Comparison of ENCODE assay signal across 20 mouse cellular contexts in the genomic region with DNA sequence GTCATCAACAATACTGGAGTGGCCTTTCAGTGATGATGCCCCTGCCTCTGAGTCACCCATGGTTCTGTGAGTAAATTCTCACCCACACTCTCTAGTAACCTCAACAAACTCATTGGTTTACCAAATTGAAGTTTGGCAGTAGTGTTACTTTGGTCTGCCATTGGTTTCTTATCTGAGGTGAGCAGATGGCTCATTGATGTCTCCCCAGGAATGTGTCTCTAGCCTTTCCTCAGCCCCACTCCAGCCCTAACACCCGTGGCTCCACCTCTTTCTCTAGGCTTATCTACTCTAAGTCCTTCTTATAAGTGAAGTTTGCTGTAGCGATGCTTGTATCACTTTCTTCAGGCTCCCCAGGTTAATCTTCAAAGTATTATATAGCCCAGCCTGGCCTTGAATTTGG. TPM values are rescaled to one million over a fixed set of nuclear protein-coding genes. Genes with fewer than 3 reads are reported as not detected.
DNase-seq lines count a peak whose midpoint lies in the region; ATAC-seq lines count a peak whose summit lies in the region.
"Had no signal": no experiment of that assay in that cellular context is flagged by ENCODE, and none has a peak within 500 bp of the region (broad histone marks: within the 10 kb centered on the region; RNA-seq: fewer than 3 reads in every experiment).

No protein-coding gene starts in this region.

- H3K4me3 ChIP-seq in intestine, embryonic 16.5 days (ENCODE audit: low read length), result no peak overlapping the region
- H3K4me3 ChIP-seq: embryonic facial prominence, embryonic 15.5 days; forebrain, embryonic 15.5 days; heart, embryonic 10.5 days; hindbrain, embryonic 13.5 days had no signal

- no peaks in the 10 kb centered on the region for H3K4me1 ChIP-seq in intestine, embryonic 16.5 days (ENCODE audit: control insufficient read depth, insufficient read depth, low read length)
- H3K4me1 ChIP-seq: embryonic facial prominence, embryonic 15.5 days; forebrain, embryonic 15.5 days; heart, embryonic 10.5 days; hindbrain, embryonic 13.5 days had no signal

- WGBS in intestine, embryonic 16.5 days, result 51% methylated on average over 2 of the region's 2 CpGs

- peak; percentile 26 for DNase-seq in right cerebral cortex, adult 18-20 months
- no peak for DNase-seq in right cerebral cortex, postnatal 14 days
- DNase-seq in Muller cell, postnatal 12 days (ENCODE audit: inconsistent ontology term), result peak; percentile 28
- no peak for DNase-seq in thymus, postnatal 0 days (ENCODE audit: low spot score)
- DNase-seq: adrenal gland, postnatal 10 days; cerebellum, adult 2 months; cerebellum, postnatal 10 days; embryo, embryonic 11 days; gastrocnemius, postnatal 10 days; heart, adult 18-20 months; heart, postnatal 10 days had no signal

- peak; percentile 47; the same call in 1 of the 2 replicates for ATAC-seq in common myeloid progenitor, adult 5-6 weeks (replicated peaks; ENCODE audit: low read depth, poor library complexity, severe bottlenecking)
- ATAC-seq in monocyte, adult 5-6 weeks (replicated peaks; ENCODE audit: insufficient number of reproducible peaks, low FRiP score, low TSS enrichment, poor library complexity, severe bottlenecking), result no peak
- no peak for ATAC-seq in intestine, embryonic 16.5 days
- ATAC-seq: forebrain, embryonic 15.5 days; hindbrain, postnatal 0 days had no signal

- no peaks in the 10 kb centered on the region for H3K27me3 ChIP-seq in intestine, embryonic 16.5 days (replicated peaks; ENCODE audit: control insufficient read depth, insufficient read depth, low read length)
- H3K27me3 ChIP-seq: embryonic facial prominence, embryonic 15.5 days; forebrain, embryonic 15.5 days; hindbrain, embryonic 13.5 days had no signal

- H3K4me2 ChIP-seq in intestine, embryonic 16.5 days (ENCODE audit: low read depth, low read length), result no peak overlapping the region
- H3K4me2 ChIP-seq: embryonic facial prominence, embryonic 15.5 days; forebrain, embryonic 15.5 days; hindbrain, embryonic 13.5 days had no signal

- no peak overlapping the region for H3K9ac ChIP-seq in intestine, embryonic 16.5 days (ENCODE audit: low read depth, low read length)
- H3K9ac ChIP-seq: embryonic facial prominence, embryonic 15.5 days; forebrain, embryonic 15.5 days; hindbrain, embryonic 13.5 days had no signal

- H3K9me3 ChIP-seq in intestine, embryonic 16.5 days (ENCODE audit: control insufficient read depth, low read length), result no peaks in the 10 kb centered on the region
- H3K9me3 ChIP-seq: embryonic facial prominence, embryonic 15.5 days; forebrain, embryonic 15.5 days; heart, embryonic 10.5 days; hindbrain, embryonic 13.5 days had no signal

- no peaks in the 10 kb centered on the region for H3K36me3 ChIP-seq in intestine, embryonic 16.5 days (ENCODE audit: control insufficient read depth, insufficient read depth, low read length)
- H3K36me3 ChIP-seq: embryonic facial prominence, embryonic 15.5 days; forebrain, embryonic 15.5 days; heart, embryonic 10.5 days; hindbrain, embryonic 13.5 days had no signal

- H3K27ac ChIP-seq in intestine, embryonic 16.5 days (ENCODE audit: low read length), result no peak overlapping the region
- H3K27ac ChIP-seq: embryonic facial prominence, embryonic 15.5 days; forebrain, embryonic 15.5 days; heart, embryonic 10.5 days; hindbrain, embryonic 13.5 days; hindbrain, postnatal 0 days had no signal

RNA-seq across cellular contexts. Expression of a gene that starts 30.7 kb away (rescaled TPM):
- 1.4 and 4.2 TPM in 2 replicates for total RNA-seq in common myeloid progenitor, adult 5-6 weeks (2017)
- 27.0 to 37.5 TPM (median 35.8 TPM) in 3 replicates for total RNA-seq in monocyte, adult 5-6 weeks (2017)
- polyA plus RNA-seq in thymus, postnatal 0 days (2015; fragmentation: Nextera tagmentation; extraction: Ambion mirVana), result 18.1 and 21.8 TPM in 2 replicates
- polyA plus RNA-seq in intestine, embryonic 16.5 days (2015; fragmentation: Nextera tagmentation; extraction: Ambion mirVana), result 0.91 and 0.92 TPM in 2 replicates

RNA-seq across cellular contexts. Expression of a gene that starts 37.3 kb away (rescaled TPM):
- 0.23 TPM in 1 of 2 replicates, not detected in the other for total RNA-seq in common myeloid progenitor, adult 5-6 weeks (2017)
- total RNA-seq in monocyte, adult 5-6 weeks (2017), result not detected in 3 replicates
- 1.2 TPM in 2 replicates for polyA plus RNA-seq in thymus, postnatal 0 days (2015; fragmentation: Nextera tagmentation; extraction: Ambion mirVana)
- 3.3 TPM in 2 replicates for polyA plus RNA-seq in intestine, embryonic 16.5 days (2015; fragmentation: Nextera tagmentation; extraction: Ambion mirVana)
- total RNA-seq: hematopoietic stem cell, adult 5-6 weeks had no signal

RNA-seq across cellular contexts. Expression of a gene that starts 38.6 kb away (rescaled TPM):
- total RNA-seq in common myeloid progenitor, adult 5-6 weeks (2017), result 10.5 and 12.6 TPM in 2 replicates
- total RNA-seq in monocyte, adult 5-6 weeks (2017), result 4.8 to 8.2 TPM (median 5.5 TPM) in 3 replicates
- polyA plus RNA-seq in thymus, postnatal 0 days (2015; fragmentation: Nextera tagmentation; extraction: Ambion mirVana), result 20.9 and 21.0 TPM in 2 replicates
- polyA plus RNA-seq in intestine, embryonic 16.5 days (2015; fragmentation: Nextera tagmentation; extraction: Ambion mirVana), result 16.0 and 17.5 TPM in 2 replicates

Comparison
In these comparisons a context has a peak if more than half of its experiments do, and no peak if none do; other contexts are left out.
1. DNase-seq: peak in right cerebral cortex, adult 18-20 months (single experiment) and Muller cell, postnatal 12 days (single experiment); none in right cerebral cortex, postnatal 14 days (single experiment) and thymus, postnatal 0 days (single experiment).